Mouse (Mus musculus) erythroblast, embryonic 14.5 days (primary cell): ENCODE measurements around the gene Gm960.

Experiments used
- GATA1 ChIP-seq: IDR thresholded peaks from 2 replicates; pipeline ENCODE4 v1.6.1; 2012; ENCODE audit warnings: low read length, inconsistent platforms, mixed read lengths
- TAL1 ChIP-seq: IDR thresholded peaks from 3 replicates; pipeline ENCODE4 v1.6.1; 2012; ENCODE audit warnings: low read length, inconsistent platforms, mixed read lengths

GRCm38 (mm10) chr19:4610109-4610508, 88.4 kb downstream of the Gm960 start:
- TF ChIP-seq TAL1 (no peak), GATA1 (no peak)
